Mouse (Mus musculus): ENCODE measurements around the gene Arid3c. TPM values are rescaled to one million over a fixed set of nuclear protein-coding genes. Genes with fewer than 3 reads are reported as not detected.

Gene Arid3c
- total RNA-seq, 1 experiment from 2014 or later, result not detected

GRCm38 (mm10) chr4:41755338-41756305 lies 24.7 kb upstream of the Arid3c start, which contains the start of gene Sigmar1:
TSS of gene Sigmar1 (minus strand) at chr4:41756157.
- ATAC-seq (replicated peaks; ENCODE audit: insufficient number of reproducible peaks, low FRiP score, low TSS enrichment, poor library complexity, severe bottlenecking), result peak; percentile 74

GRCm38 (mm10) chr4:41754797-41755337 lies 23.9 kb upstream of the Arid3c start, which contains the start of gene Galt:
TSS of gene Galt (plus strand) at chr4:41755228.
- peak; percentile 36 for ATAC-seq (replicated peaks; ENCODE audit: insufficient number of reproducible peaks, low FRiP score, low TSS enrichment, poor library complexity, severe bottlenecking)

- no peak for ATAC-seq (replicated peaks; ENCODE audit: insufficient number of reproducible peaks, low FRiP score, low TSS enrichment, poor library complexity, severe bottlenecking)
Measured at GRCm38 (mm10) chr4:41745021-41745420, 14.1 kb upstream of the Arid3c start.

GRCm38 (mm10) chr4:41744131-41744530 lies 13.2 kb upstream of the Arid3c start:
- no peak for ATAC-seq (replicated peaks; ENCODE audit: insufficient number of reproducible peaks, low FRiP score, low TSS enrichment, poor library complexity, severe bottlenecking)

- ATAC-seq (replicated peaks; ENCODE audit: insufficient number of reproducible peaks, low FRiP score, low TSS enrichment, poor library complexity, severe bottlenecking), result peak; percentile 84
Measured at GRCm38 (mm10) chr4:41741158-41741560, 10.2 kb upstream of the Arid3c start.

- ATAC-seq (replicated peaks; ENCODE audit: insufficient number of reproducible peaks, low FRiP score, low TSS enrichment, poor library complexity, severe bottlenecking), result peak; percentile 65
Measured at GRCm38 (mm10) chr4:41740380-41741157, 9.6 kb upstream of the Arid3c start.

- no peak for ATAC-seq (replicated peaks; ENCODE audit: insufficient number of reproducible peaks, low FRiP score, low TSS enrichment, poor library complexity, severe bottlenecking)
Measured at GRCm38 (mm10) chr4:41739260-41739659, 8.3 kb upstream of the Arid3c start.

GRCm38 (mm10) chr4:41738256-41738603 lies 7.3 kb upstream of the Arid3c start:
- ATAC-seq (replicated peaks; ENCODE audit: insufficient number of reproducible peaks, low FRiP score, low TSS enrichment, poor library complexity, severe bottlenecking), result no peak

GRCm38 (mm10) chr4:41737602-41738255 lies 6.8 kb upstream of the Arid3c start:
- peak; percentile 44; the same call in 1 of the 2 replicates for ATAC-seq (replicated peaks; ENCODE audit: insufficient number of reproducible peaks, low FRiP score, low TSS enrichment, poor library complexity, severe bottlenecking)

GRCm38 (mm10) chr4:41726826-41727621 lies 3.9 kb downstream of the Arid3c start:
- ATAC-seq (replicated peaks; ENCODE audit: insufficient number of reproducible peaks, low FRiP score, low TSS enrichment, poor library complexity, severe bottlenecking), result no peak

GRCm38 (mm10) chr4:41722918-41723351 lies 8.0 kb downstream of the Arid3c start, which contains the start of gene Dctn3:
TSS of gene Dctn3 (minus strand) at chr4:41723170.
- peak; percentile 98 for ATAC-seq (replicated peaks; ENCODE audit: insufficient number of reproducible peaks, low FRiP score, low TSS enrichment, poor library complexity, severe bottlenecking)

- ATAC-seq (replicated peaks; ENCODE audit: insufficient number of reproducible peaks, low FRiP score, low TSS enrichment, poor library complexity, severe bottlenecking), result no peak
Measured at GRCm38 (mm10) chr4:41716834-41717233, 14.1 kb downstream of the Arid3c start.

- ATAC-seq (replicated peaks; ENCODE audit: insufficient number of reproducible peaks, low FRiP score, low TSS enrichment, poor library complexity, severe bottlenecking), result no peak
Measured at GRCm38 (mm10) chr4:41715596-41715995, 15.3 kb downstream of the Arid3c start.

- ATAC-seq (replicated peaks; ENCODE audit: insufficient number of reproducible peaks, low FRiP score, low TSS enrichment, poor library complexity, severe bottlenecking), result no peak
Measured at GRCm38 (mm10) chr4:41715082-41715481, 15.9 kb downstream of the Arid3c start.

GRCm38 (mm10) chr4:41714276-41714675 lies 16.7 kb downstream of the Arid3c start:
- ATAC-seq (replicated peaks; ENCODE audit: insufficient number of reproducible peaks, low FRiP score, low TSS enrichment, poor library complexity, severe bottlenecking), result 0 out of 2 replicates have a peak, but pooled peaks have one; percentile 32

GRCm38 (mm10) chr4:41713197-41714067 lies 17.5 kb downstream of the Arid3c start, which contains the start of gene Rpp25l:
TSS of gene Rpp25l (minus strand) at chr4:41713534.
- peak; percentile 24; the same call in 1 of the 2 replicates for ATAC-seq (replicated peaks; ENCODE audit: insufficient number of reproducible peaks, low FRiP score, low TSS enrichment, poor library complexity, severe bottlenecking)

Data from monocyte, adult 5-6 weeks (primary cell).